Mouse (Mus musculus): ENCODE measurements around the gene Hmces.
A peak's percentile ranks its signal among the peaks of the same experiment; 100 is the strongest.
"Not testable (repeated sequence)": the region's sequence is repeated elsewhere in the genome, so short reads cannot be mapped to it uniquely, and the experiment has no call there.

The Hmces gene

DNA sequence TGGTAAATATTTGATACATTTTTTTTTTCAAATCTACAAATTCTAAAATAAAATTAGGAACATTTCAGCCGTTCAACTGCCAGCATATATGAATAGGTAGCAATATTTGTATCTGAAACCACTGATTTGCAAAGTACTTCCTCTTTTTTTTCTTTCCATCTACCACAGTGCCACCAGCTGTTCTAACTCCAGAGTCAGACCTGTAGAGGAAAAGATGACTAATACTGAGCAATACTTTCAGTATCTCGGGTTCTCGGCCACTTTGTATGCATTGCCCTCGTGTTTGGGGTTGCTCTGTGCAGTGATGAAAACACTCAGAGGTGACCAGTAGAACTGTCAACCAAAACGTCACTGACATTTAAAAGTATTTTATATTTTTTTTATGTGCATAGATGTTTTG, 2.2 kb downstream of the Hmces start:
- no peak for DNase-seq

DNA sequence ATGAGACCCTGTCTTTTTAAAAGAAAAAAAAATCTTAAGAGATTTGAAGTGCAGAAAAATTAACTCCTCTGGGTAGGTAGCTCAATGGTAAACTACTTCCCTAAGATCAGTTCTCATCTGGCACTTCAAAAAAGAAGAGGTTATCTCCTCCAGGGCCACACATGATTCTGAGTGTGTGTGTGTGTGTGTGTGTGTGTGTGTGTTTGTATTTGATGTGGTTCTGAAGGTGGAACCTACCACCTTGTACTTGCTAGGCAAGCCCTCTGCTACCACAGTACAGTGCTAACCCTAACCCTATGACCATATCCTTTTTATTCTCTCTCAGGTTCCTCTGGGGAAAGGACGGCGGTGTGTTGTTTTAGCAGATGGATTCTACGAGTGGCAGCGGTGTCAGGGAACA, 7.5 kb downstream of the Hmces start:
- no peak for DNase-seq

- DNase-seq: no peak
Measured at GRCm38 (mm10) chr6:87923624-87924023, 9.9 kb downstream of the Hmces start.

DNA sequence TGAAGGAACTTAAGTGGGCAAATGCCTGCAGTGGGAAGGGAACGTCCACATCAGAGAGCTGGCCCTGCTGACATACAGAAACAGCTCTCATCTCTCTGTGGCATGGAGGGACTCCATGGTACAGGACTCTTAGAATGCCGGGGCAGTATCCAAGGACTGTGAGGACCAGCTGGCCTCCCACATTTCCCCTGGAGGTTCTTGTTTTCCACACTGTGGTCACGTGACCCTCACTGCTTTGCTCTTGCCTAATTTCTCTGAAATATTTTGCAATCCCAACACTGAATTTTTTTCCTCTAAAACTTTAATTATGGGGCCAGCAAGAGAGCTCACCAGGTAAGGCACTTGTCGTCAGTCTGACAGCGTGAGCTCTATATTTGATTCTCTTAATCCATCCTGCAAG, 21.3 kb downstream of the Hmces start:
- peak; percentile 13 to 35 for DNase-seq

DNA sequence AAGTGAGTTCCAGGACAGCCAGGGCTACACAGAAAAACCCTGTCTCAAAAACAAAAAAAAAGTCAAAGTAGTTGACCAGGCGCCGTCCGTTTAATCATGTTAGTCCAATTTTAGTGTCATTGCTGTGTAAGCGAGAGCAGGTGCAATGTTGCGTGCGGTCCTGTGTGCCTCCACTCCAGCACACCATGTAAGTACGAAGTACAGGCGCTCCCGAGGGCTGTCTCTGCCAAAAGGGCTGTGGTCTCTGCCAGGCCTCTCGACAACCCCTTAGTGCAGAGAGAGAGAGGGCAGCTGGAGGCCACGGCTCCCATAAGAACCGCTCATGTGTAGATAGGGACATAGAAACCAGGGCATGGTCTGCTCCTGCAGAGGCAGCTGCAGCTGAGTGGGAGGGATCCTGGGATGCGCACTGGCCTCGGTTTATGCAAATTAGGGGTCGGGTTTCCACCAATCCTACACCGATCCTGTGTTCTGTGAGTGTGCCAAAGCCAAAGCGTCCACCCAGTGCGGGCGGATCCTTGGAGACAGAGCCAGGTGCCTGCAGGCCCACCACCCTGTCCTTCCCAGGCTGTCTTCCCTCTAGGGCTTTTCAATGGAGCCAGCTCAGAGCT, 23.5 kb downstream of the Hmces start:
- DNase-seq: peak in 1 of 2 experiments; percentile 6

DNA sequence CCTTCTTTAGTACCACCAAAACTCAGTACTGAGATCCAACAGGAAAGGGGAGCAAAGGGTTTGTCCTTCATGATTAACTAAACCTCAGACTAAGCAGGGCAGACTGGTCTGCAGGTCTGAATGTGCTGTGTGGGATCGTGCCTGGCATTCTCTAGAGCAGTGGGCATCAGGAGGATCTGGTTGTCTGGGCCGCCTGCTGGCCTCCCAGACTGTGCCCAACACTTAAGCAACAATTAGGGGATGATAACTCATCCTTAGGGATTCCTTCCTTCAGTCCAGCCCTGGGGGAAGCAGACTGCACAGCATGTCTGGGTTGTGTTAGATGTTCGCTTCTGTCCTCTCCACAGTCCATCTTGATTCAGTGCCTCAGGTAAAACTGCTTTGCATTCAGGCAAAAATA, 25.2 kb downstream of the Hmces start:
- no peak for DNase-seq

DNA sequence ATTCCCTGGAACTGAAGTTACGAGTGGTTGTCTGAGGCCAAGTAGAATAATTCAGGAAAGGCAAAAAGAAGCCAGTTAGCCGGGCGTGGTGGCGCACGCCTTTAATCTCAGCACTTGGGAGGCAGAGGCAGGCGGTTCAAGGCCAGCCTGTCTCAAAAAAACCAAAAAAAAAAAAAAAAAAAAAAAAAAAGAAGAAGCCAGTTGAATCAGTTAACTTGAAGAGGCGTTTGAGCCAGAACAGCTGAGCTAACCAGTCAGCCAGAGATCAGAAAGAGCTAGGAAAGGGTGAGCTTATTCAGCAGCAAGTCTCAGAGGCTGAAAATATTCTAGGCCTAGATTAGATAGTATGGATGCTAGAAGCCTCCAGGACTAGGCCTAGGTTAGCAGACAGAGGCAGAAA, 28.4 kb downstream of the Hmces start:
- no peak for DNase-seq

DNA sequence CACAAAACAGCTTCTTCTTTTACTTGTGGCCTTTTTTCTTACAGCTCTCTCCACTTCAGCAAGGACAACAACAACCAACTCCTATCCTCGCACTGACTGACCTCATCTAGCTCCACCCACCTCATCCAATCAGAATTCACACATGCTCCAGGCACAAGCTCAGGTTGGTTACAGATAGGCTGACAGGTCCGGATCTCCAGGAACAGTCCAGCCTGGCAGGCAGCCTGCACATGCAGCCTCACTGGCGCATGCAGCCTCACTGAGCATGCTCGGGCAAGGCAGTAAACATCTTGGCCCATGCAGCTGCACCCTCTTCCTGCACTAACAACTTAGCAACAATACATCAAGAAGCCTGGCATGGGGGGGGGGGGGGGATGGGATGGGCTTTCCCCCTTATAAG, 48.7 kb downstream of the Hmces start:
- not testable (repeated sequence) for DNase-seq

DNA sequence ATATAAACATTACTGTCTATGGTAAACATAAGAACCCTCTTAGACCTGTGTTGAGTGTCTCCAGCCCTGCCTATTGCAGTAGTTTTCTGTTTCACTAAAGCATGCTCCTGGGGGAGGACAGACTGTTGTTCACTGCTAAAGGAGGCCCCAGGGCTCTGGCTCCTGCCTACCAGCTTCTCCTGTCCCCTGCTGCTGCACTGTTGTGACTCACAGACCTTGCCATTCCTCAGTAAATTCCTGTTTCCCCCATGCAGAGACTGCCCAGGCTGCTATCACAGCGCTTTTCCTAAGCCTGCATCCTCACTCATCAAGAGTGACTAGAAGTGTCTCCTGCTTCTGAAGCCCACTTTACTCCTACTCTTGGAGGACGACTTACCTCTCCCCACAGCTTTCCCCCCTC, 56.3 kb downstream of the Hmces start:
- DNase-seq: no peak

- no peak for DNase-seq
Measured at GRCm38 (mm10) chr6:87979728-87980127, 66.0 kb downstream of the Hmces start.

- peak; percentile 44 to 64 for DNase-seq
Measured at GRCm38 (mm10) chr6:87980374-87981029, 66.8 kb downstream of the Hmces start.

GRCm38 (mm10) chr6:87981030-87981485, 67.3 kb downstream of the Hmces start:
- DNase-seq: no peak

DNA sequence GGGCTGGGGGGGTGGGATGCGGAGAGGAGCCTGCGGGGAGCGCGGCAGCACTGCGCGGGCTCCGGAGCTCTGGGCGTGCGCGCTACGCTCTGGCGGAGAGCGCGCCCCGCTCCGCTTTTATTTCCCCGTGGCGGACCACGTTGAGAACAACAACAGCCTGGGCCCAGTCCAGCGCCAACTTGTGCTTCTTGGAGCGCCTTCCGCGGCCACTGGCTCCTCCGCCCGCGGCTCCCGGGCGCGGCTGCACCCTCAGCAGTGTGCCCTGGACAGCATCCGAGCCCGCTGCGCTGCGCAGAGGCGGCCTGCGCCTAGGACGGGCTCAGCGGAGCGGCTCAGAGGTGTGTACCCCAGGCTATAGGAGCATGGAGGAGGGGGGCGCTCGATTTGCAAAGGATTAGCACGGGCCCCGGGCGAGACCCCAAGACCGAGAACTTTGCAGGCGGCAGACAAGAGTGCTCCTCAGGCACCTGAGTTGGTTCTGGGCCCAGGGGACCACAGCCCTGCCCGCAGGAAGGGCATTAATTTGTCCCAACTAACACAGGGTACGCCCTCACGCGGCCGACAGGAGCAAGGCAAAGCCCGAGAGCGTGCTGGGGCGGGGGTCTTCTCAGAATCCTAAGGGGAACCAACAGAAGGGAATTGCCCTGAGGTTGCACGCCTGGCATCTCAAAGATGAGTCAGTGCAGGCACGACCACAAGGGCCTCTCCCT, 68.0 kb downstream of the Hmces start, which contains the start of gene H1fx:
TSS of gene H1fx (minus strand) at position 91 of the 710 bp plus-strand sequence.
- DNase-seq: peak; percentile 34 to 50

DNA sequence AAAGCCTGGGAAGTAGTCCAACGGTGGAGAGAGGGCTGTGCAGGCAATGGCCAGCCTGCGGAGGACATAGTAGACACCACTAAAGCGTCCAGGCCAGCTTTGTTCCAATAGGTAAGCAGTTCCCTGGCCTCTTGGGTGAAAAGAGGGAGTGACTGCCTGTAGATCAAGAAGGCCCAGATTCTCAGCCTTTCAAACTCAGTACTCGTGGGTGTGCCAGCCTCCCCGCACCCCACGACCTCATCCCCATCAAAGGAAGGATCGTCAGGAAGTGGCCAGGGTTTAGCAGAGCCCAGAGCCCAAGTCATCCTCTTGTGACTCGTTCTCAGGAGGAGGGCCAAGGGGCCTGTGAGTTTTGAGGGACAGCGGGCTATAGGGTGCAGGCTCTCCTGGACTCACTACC, 68.8 kb downstream of the Hmces start:
- DNase-seq: no peak

Measured in lung, adult 18-20 months (tissue).